ENCODE assay signal across 10 mouse cellular contexts in the genomic region with DNA sequence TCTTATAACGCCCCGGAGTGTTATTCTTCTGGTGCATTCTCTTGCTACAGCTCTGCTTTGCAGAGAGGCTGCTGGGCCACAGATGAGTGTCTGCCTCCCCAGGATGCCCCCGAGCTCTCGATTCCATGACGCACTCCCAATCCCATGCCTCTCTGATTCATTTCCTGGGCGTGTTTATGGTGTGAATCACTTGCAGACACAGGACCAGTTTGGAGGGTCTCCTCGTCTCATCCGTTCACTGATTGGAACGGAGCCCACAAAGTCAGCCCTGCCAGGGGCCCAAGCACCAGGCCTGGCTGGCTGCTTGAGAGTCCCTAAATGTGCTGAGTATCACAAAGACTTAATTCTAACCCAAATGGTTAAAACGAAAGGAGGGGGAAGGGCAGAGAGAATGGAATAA.
A peak's percentile ranks its signal among the peaks of the same experiment; 100 is the strongest.
DNase-seq lines count a peak whose midpoint lies in the region; ATAC-seq and TF ChIP-seq lines count a peak whose summit lies in the region.
"Had no signal": no experiment of that assay in that cellular context is flagged by ENCODE, and none has a peak within 500 bp of the region (broad histone marks: within the 10 kb centered on the region; RNA-seq: fewer than 3 reads in every experiment).

No protein-coding gene starts in this region.

- no peak overlapping the region; the same call in 1 of the 2 replicates for H3K4me2 ChIP-seq in heart, embryonic 11.5 days
- no peak overlapping the region for H3K4me2 ChIP-seq in midbrain, embryonic 13.5 days (replicated peaks)

- H3K9ac ChIP-seq in heart, embryonic 11.5 days (ENCODE audit: low read depth, low read length) = no peak overlapping the region
- no peak overlapping the region for H3K9ac ChIP-seq in midbrain, embryonic 13.5 days (replicated peaks)

- DNase-seq in heart, adult 11 months = peak; percentile 96
- no peak for DNase-seq in heart, postnatal 36 days
- no peak for DNase-seq in left cerebral cortex, adult 2 months (ENCODE audit: extremely low spot score in 1 of 2, low spot score in 2 of 2)
- DNase-seq in thymus, postnatal 36 days = no peak
- DNase-seq in gastrocnemius, postnatal 36 days = no peak

- no peaks in the 10 kb centered on the region for H3K27me3 ChIP-seq in heart, embryonic 11.5 days (ENCODE audit: control insufficient read depth, insufficient read depth, low read length)
- no peaks in the 10 kb centered on the region for H3K27me3 ChIP-seq in midbrain, embryonic 13.5 days
- H3K27me3 ChIP-seq: CH12.LX had no signal

- WGBS in heart, embryonic 11.5 days (ENCODE audit: insufficient replicate concordance) = 58% methylated on average over 10 of the region's 10 CpGs
- WGBS in midbrain, embryonic 13.5 days = 21% methylated on average over 10 of the region's 10 CpGs

- TF ChIP-seq CTCF in left cerebral cortex, adult 2 months (IDR thresholded peaks at IDR 0.05) = no peak

- no peaks in the 10 kb centered on the region for H3K36me3 ChIP-seq in heart, embryonic 11.5 days (ENCODE audit: control insufficient read depth, insufficient read depth, low read length)
- no peaks in the 10 kb centered on the region for H3K36me3 ChIP-seq in midbrain, embryonic 13.5 days

- no peaks in the 10 kb centered on the region for H3K9me3 ChIP-seq in heart, embryonic 11.5 days (replicated peaks; ENCODE audit: control insufficient read depth, low read length)
- H3K9me3 ChIP-seq in midbrain, embryonic 13.5 days = no peaks in the 10 kb centered on the region

- intact Hi-C loops in heart, postnatal 36 days (cut with DNase I) = no loop called here
- intact Hi-C loops in left cerebral cortex, adult 2 months (cut with DNase I) = no loop called here
- intact Hi-C loops in gastrocnemius, postnatal 36 days (cut with DNase I) = no loop called here

- no peaks in the 10 kb centered on the region for H3K4me1 ChIP-seq in brown adipose tissue, adult 24 weeks (ENCODE audit: control insufficient read depth, insufficient read depth, insufficient read length, low read length)
- peaks cover 45% of the 10 kb centered on the region for H3K4me1 ChIP-seq in heart, embryonic 11.5 days (ENCODE audit: control insufficient read depth, insufficient read depth, low read length)
- H3K4me1 ChIP-seq in midbrain, embryonic 13.5 days (replicated peaks) = peaks cover 36% of the 10 kb centered on the region

- 0 out of 2 replicates have a peak overlapping the region, but pooled peaks have one; percentile 24 for H3K27ac ChIP-seq in brown adipose tissue, adult 24 weeks (replicated peaks; ENCODE audit: low read depth, low read length)
- H3K27ac ChIP-seq in heart, embryonic 11.5 days (ENCODE audit: low read depth, low read length) = peak overlapping the region; percentile 38
- peak overlapping the region; percentile 57 for H3K27ac ChIP-seq in midbrain, embryonic 13.5 days
- no peak overlapping the region for H3K27ac ChIP-seq in left cerebral cortex, adult 2 months
- H3K27ac ChIP-seq: macrophage had no signal

- ATAC-seq in heart, embryonic 11.5 days (replicated peaks; ENCODE audit: insufficient number of reproducible peaks, low FRiP score, low TSS enrichment) = 0 out of 2 replicates have a peak, but pooled peaks have one; percentile 31
- peak; percentile 74; the same call in 1 of the 2 replicates for ATAC-seq in midbrain, embryonic 13.5 days

- no peak overlapping the region for H3K4me3 ChIP-seq in brown adipose tissue, adult 24 weeks (ENCODE audit: insufficient read depth, low read depth, low read length)
- H3K4me3 ChIP-seq in heart, embryonic 11.5 days (ENCODE audit: low read depth, low read length) = no peak overlapping the region
- no peak overlapping the region for H3K4me3 ChIP-seq in midbrain, embryonic 13.5 days (replicated peaks)
- H3K4me3 ChIP-seq in left cerebral cortex, adult 2 months = no peak overlapping the region
